In the genomic region with DNA sequence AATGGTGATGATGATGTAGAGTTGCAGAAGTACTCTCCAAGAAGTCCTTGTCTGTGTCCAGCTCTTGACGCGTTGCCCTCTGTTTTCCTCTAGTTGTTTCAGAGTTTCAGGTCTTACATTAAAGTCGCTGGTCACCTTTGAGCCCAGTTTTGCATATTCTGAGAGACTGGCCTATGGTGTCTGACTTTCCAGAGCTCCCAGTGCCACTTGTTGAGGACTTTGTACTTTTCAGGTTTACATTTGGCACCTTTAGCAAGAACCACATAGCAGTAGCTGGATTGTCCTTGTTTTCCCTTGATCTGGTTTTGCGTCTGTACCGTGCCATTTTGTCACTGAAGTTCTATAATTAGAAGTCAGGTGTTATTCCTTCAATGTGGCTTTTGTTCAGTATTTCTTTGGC, we compare ENCODE assay signal across 33 mouse cellular contexts. TPM values are rescaled to one million over a fixed set of nuclear protein-coding genes. Genes with fewer than 3 reads are reported as not detected.
A peak's percentile ranks its signal among the peaks of the same experiment; 100 is the strongest.
DNase-seq lines count a peak whose midpoint lies in the region; ATAC-seq and TF ChIP-seq lines count a peak whose summit lies in the region.
"Had no signal": no experiment of that assay in that cellular context is flagged by ENCODE, and none has a peak within 500 bp of the region (broad histone marks: within the 10 kb centered on the region; RNA-seq: fewer than 3 reads in every experiment).

No protein-coding gene starts in this region.

- H3K79me2 ChIP-seq in liver, adult 2 months (ENCODE audit: control insufficient read depth, insufficient read depth, low read length), result no peaks in the 10 kb centered on the region

- TF ChIP-seq EP300 in stomach, postnatal 0 days (optimal IDR thresholded peaks at IDR 0.05), result no peak

- no peak for TF ChIP-seq CTCF in liver, adult 2 months (IDR thresholded peaks at IDR 0.05; ENCODE audit: low read depth, low read length)
- no peak for TF ChIP-seq CTCF in stomach, postnatal 0 days (IDR thresholded peaks at IDR 0.05; ENCODE audit: low read depth)

- intact Hi-C loops in gastrocnemius, postnatal 14 days (cut with DNase I; ENCODE audit: low total_unique reads), result no loop called here

- H3K4me1 ChIP-seq in liver, adult 2 months (ENCODE audit: control insufficient read depth, insufficient read depth, low read length), result peaks cover 5% of the 10 kb centered on the region; the same call in 1 of the 2 replicates
- peaks cover 4% of the 10 kb centered on the region; the same call in 1 of the 2 replicates for H3K4me1 ChIP-seq in liver, embryonic 12.5 days
- H3K4me1 ChIP-seq in liver, embryonic 16.5 days (ENCODE audit: control insufficient read depth, low read depth, low read length), result no peaks in the 10 kb centered on the region
- no peaks in the 10 kb centered on the region for H3K4me1 ChIP-seq in stomach, postnatal 0 days (replicated peaks; ENCODE audit: control insufficient read depth, insufficient read depth)
- no peaks in the 10 kb centered on the region for H3K4me1 ChIP-seq in hindbrain, embryonic 14.5 days (replicated peaks; ENCODE audit: control insufficient read depth, insufficient read depth, low read length)
- H3K4me1 ChIP-seq: embryonic facial prominence, embryonic 10.5 days; embryonic facial prominence, embryonic 13.5 days; heart, embryonic 15.5 days; hindbrain, embryonic 10.5 days; hindbrain, embryonic 13.5 days had no signal

- no peaks in the 10 kb centered on the region; the same call in 1 of the 2 replicates for H3K9me3 ChIP-seq in liver, embryonic 12.5 days (replicated peaks)
- no peaks in the 10 kb centered on the region for H3K9me3 ChIP-seq in liver, embryonic 16.5 days (replicated peaks; ENCODE audit: control insufficient read depth, low read length)
- no peaks in the 10 kb centered on the region for H3K9me3 ChIP-seq in stomach, postnatal 0 days (ENCODE audit: control insufficient read depth, low read length)
- H3K9me3 ChIP-seq in hindbrain, embryonic 14.5 days (ENCODE audit: control insufficient read depth, low read length), result no peaks in the 10 kb centered on the region
- H3K9me3 ChIP-seq: embryonic facial prominence, embryonic 13.5 days; heart, embryonic 15.5 days had no signal

- H3K9ac ChIP-seq in liver, adult 2 months (ENCODE audit: low read depth, low read length), result no peak overlapping the region
- no peak overlapping the region for H3K9ac ChIP-seq in liver, embryonic 12.5 days
- H3K9ac ChIP-seq in liver, embryonic 16.5 days (ENCODE audit: low read depth, low read length), result no peak overlapping the region
- H3K9ac ChIP-seq in stomach, postnatal 0 days (ENCODE audit: low read length), result no peak overlapping the region
- no peak overlapping the region for H3K9ac ChIP-seq in hindbrain, embryonic 14.5 days
- H3K9ac ChIP-seq: embryonic facial prominence, embryonic 13.5 days; forebrain, postnatal 0 days; heart, embryonic 12.5 days; heart, embryonic 15.5 days; hindbrain, embryonic 13.5 days had no signal

- no peak for TF ChIP-seq POLR2A in liver, adult 2 months (IDR thresholded peaks at IDR 0.05; ENCODE audit: extremely low read depth, insufficient read depth, low read length)

- no peak overlapping the region for H3K4me2 ChIP-seq in liver, embryonic 12.5 days
- no peak overlapping the region for H3K4me2 ChIP-seq in liver, embryonic 16.5 days (ENCODE audit: low read depth, low read length)
- no peak overlapping the region for H3K4me2 ChIP-seq in stomach, postnatal 0 days (replicated peaks; ENCODE audit: low read depth)
- no peak overlapping the region for H3K4me2 ChIP-seq in hindbrain, embryonic 14.5 days (replicated peaks)
- H3K4me2 ChIP-seq: embryonic facial prominence, embryonic 13.5 days; heart, embryonic 12.5 days; heart, embryonic 15.5 days; hindbrain, embryonic 13.5 days had no signal

- no peaks in the 10 kb centered on the region for H3K36me3 ChIP-seq in liver, adult 2 months (ENCODE audit: control insufficient read depth, insufficient read depth, low read length)
- no peaks in the 10 kb centered on the region for H3K36me3 ChIP-seq in liver, embryonic 12.5 days
- H3K36me3 ChIP-seq in liver, embryonic 16.5 days (ENCODE audit: control insufficient read depth, insufficient read depth), result no peaks in the 10 kb centered on the region
- H3K36me3 ChIP-seq in stomach, postnatal 0 days (ENCODE audit: control insufficient read depth, insufficient read depth, low read length), result no peaks in the 10 kb centered on the region
- H3K36me3 ChIP-seq in hindbrain, embryonic 14.5 days (replicated peaks; ENCODE audit: control insufficient read depth, insufficient read depth), result no peaks in the 10 kb centered on the region
- H3K36me3 ChIP-seq: embryonic facial prominence, embryonic 10.5 days; embryonic facial prominence, embryonic 13.5 days; G1E; heart, embryonic 12.5 days; heart, embryonic 15.5 days; hindbrain, embryonic 10.5 days; hindbrain, embryonic 13.5 days had no signal

- no peaks in the 10 kb centered on the region for H3K27me3 ChIP-seq in liver, adult 2 months (ENCODE audit: control insufficient read depth, insufficient read depth, low read length)
- no peaks in the 10 kb centered on the region for H3K27me3 ChIP-seq in liver, embryonic 12.5 days (replicated peaks)
- no peaks in the 10 kb centered on the region for H3K27me3 ChIP-seq in liver, embryonic 16.5 days (ENCODE audit: control insufficient read depth, insufficient read depth, low read depth, low read length)
- no peaks in the 10 kb centered on the region for H3K27me3 ChIP-seq in stomach, postnatal 0 days (ENCODE audit: control insufficient read depth, insufficient read depth, low read length)
- H3K27me3 ChIP-seq in hindbrain, embryonic 14.5 days (ENCODE audit: control insufficient read depth, insufficient read depth, low read length), result no peaks in the 10 kb centered on the region
- H3K27me3 ChIP-seq: CH12.LX; embryonic facial prominence, embryonic 13.5 days; heart, embryonic 12.5 days; heart, embryonic 15.5 days; hindbrain, embryonic 13.5 days; Patski had no signal

- H3K4me3 ChIP-seq in liver, adult 2 months (ENCODE audit: insufficient read depth, low read depth, low read length), result no peak overlapping the region
- H3K4me3 ChIP-seq in liver, embryonic 12.5 days, result no peak overlapping the region
- no peak overlapping the region for H3K4me3 ChIP-seq in liver, embryonic 16.5 days (ENCODE audit: low read depth, low read length)
- H3K4me3 ChIP-seq in stomach, postnatal 0 days (ENCODE audit: low read depth, low read length), result no peak overlapping the region
- H3K4me3 ChIP-seq in hindbrain, embryonic 14.5 days (replicated peaks; ENCODE audit: low read length), result no peak overlapping the region
- H3K4me3 ChIP-seq: embryonic facial prominence, embryonic 10.5 days; embryonic facial prominence, embryonic 13.5 days; erythroblast, embryonic 14.5 days; gastrocnemius, adult 2 months; heart, embryonic 12.5 days; heart, embryonic 15.5 days; hindbrain, embryonic 10.5 days; hindbrain, embryonic 13.5 days had no signal

- DNase-seq in liver, adult 2 months (ENCODE audit: extremely low read depth, low read depth, low spot score), result peak; percentile 92
- DNase-seq in stomach, postnatal 0 days (ENCODE audit: low spot score), result no peak
- DNase-seq in hindbrain, embryonic 14.5 days (ENCODE audit: low spot score), result no peak
- no peak for DNase-seq in gastrocnemius, postnatal 14 days
- DNase-seq: adrenal gland, adult 2 months; adrenal gland, postnatal 14 days; B cell, adult 2 months; cerebellum, adult 11 months; cerebellum, adult 2 months; cerebellum, adult 9-11 months; cerebellum, postnatal 25 days; embryo, embryonic 11 days; forebrain, postnatal 0 days; gastrocnemius, adult 2 months; gastrocnemius, postnatal 25 days; heart, adult 18-20 months; heart, postnatal 10 days; heart, postnatal 36 days had no signal

- no peak overlapping the region for H3K27ac ChIP-seq in liver, adult 2 months (replicated peaks; ENCODE audit: insufficient read depth, low read depth, low read length)
- H3K27ac ChIP-seq in liver, embryonic 12.5 days, result no peak overlapping the region
- H3K27ac ChIP-seq in liver, embryonic 16.5 days (ENCODE audit: low read length), result no peak overlapping the region
- no peak overlapping the region for H3K27ac ChIP-seq in stomach, postnatal 0 days (replicated peaks)
- no peak overlapping the region for H3K27ac ChIP-seq in hindbrain, embryonic 14.5 days
- H3K27ac ChIP-seq: embryonic facial prominence, embryonic 10.5 days; embryonic facial prominence, embryonic 13.5 days; gastrocnemius, adult 2 months; heart, embryonic 15.5 days; hindbrain, embryonic 10.5 days; hindbrain, embryonic 13.5 days; hindbrain, postnatal 0 days had no signal

- no peak for ATAC-seq in liver, embryonic 12.5 days
- peak; percentile 63; the same call in 1 of the 2 replicates for ATAC-seq in liver, embryonic 16.5 days (ENCODE audit: low read depth)
- peak; percentile 53; the same call in 1 of the 2 replicates for ATAC-seq in stomach, postnatal 0 days (ENCODE audit: low FRiP score, low TSS enrichment)
- ATAC-seq in hindbrain, embryonic 14.5 days (ENCODE audit: low FRiP score), result no peak
- ATAC-seq: forebrain, embryonic 14.5 days; forebrain, postnatal 0 days; hindbrain, postnatal 0 days; Patski had no signal

- WGBS in liver, adult 2 months, result 30% methylated on average over 5 of the region's 5 CpGs
- 73% methylated on average over 5 of the region's 5 CpGs for WGBS in liver, embryonic 12.5 days (ENCODE audit: insufficient replicate concordance)
- 61% methylated on average over 5 of the region's 5 CpGs for WGBS in liver, embryonic 16.5 days (ENCODE audit: insufficient replicate concordance)
- WGBS in stomach, postnatal 0 days, result 78% methylated on average over 5 of the region's 5 CpGs
- 98% methylated on average over 5 of the region's 5 CpGs for WGBS in hindbrain, embryonic 14.5 days

RNA-seq across cellular contexts. Expression of a gene that starts 27.6 kb away (rescaled TPM):
- 0.87 and 1.2 TPM in 2 replicates for total RNA-seq in liver, adult 2 months (2014; rRNA removed)
- 0.09 TPM in 1 of 2 replicates, not detected in the other for polyA plus RNA-seq in liver, adult 2 months (2012; rRNA removed)
- not detected in 2 replicates for polyA plus RNA-seq in liver, embryonic 12.5 days (2016; fragmentation: Nextera tagmentation; extraction: Ambion mirVana)
- not detected in 2 replicates for polyA plus RNA-seq in liver, embryonic 16.5 days (2015; fragmentation: Nextera tagmentation; extraction: Ambion mirVana)
- polyA plus RNA-seq in stomach, postnatal 0 days (2015; fragmentation: Nextera tagmentation; extraction: Ambion mirVana), result not detected in 2 replicates
- not detected in 2 replicates for polyA plus RNA-seq in hindbrain, embryonic 14.5 days (2014; fragmentation: Nextera tagmentation; extraction: Ambion mirVana)
- total RNA-seq in gastrocnemius, postnatal 14 days (2021), result 1 to 10 TPM in 1 of 2 experiments, under 1 TPM in 1; 0.93 to 3.9 TPM
- total RNA-seq: hindbrain, postnatal 0 days had no signal
- polyA plus RNA-seq: embryonic facial prominence, embryonic 10.5 days; embryonic facial prominence, embryonic 13.5 days; erythroblast, embryonic 14.5 days; forebrain, embryonic 11.5 days; forebrain, embryonic 14.5 days; forebrain, postnatal 0 days; G1E; heart, embryonic 15.5 days; hindbrain, embryonic 10.5 days; hindbrain, embryonic 13.5 days; hindbrain, postnatal 0 days; Patski had no signal

RNA-seq across cellular contexts. Expression of a gene that starts 46.4 kb away (rescaled TPM):
- total RNA-seq in liver, adult 2 months (2014; rRNA removed), result 5.2 and 5.3 TPM in 2 replicates
- 0.32 TPM in 1 of 2 replicates, not detected in the other for polyA plus RNA-seq in liver, adult 2 months (2012; rRNA removed)
- 184 and 199 TPM in 2 replicates for polyA plus RNA-seq in liver, embryonic 12.5 days (2016; fragmentation: Nextera tagmentation; extraction: Ambion mirVana)
- 104 and 124 TPM in 2 replicates for polyA plus RNA-seq in liver, embryonic 16.5 days (2015; fragmentation: Nextera tagmentation; extraction: Ambion mirVana)
- polyA plus RNA-seq in stomach, postnatal 0 days (2015; fragmentation: Nextera tagmentation; extraction: Ambion mirVana), result 35.9 and 38.0 TPM in 2 replicates
- 41.3 and 43.1 TPM in 2 replicates for polyA plus RNA-seq in hindbrain, embryonic 14.5 days (2014; fragmentation: Nextera tagmentation; extraction: Ambion mirVana)
- total RNA-seq in gastrocnemius, postnatal 14 days (2021), result 1 to 10 TPM; 6.1 to 6.5 TPM
- polyA plus RNA-seq: adrenal gland, adult 2 months had no signal

RNA-seq across cellular contexts. Expression of a gene that starts 50.6 kb away (rescaled TPM):
- 36.7 and 50.3 TPM in 2 replicates for total RNA-seq in liver, adult 2 months (2014; rRNA removed)
- 38.1 and 41.3 TPM in 2 replicates for polyA plus RNA-seq in liver, adult 2 months (2012; rRNA removed)
- polyA plus RNA-seq in liver, embryonic 12.5 days (2016; fragmentation: Nextera tagmentation; extraction: Ambion mirVana), result 7.5 and 7.9 TPM in 2 replicates
- polyA plus RNA-seq in liver, embryonic 16.5 days (2015; fragmentation: Nextera tagmentation; extraction: Ambion mirVana), result 16.7 and 21.1 TPM in 2 replicates
- polyA plus RNA-seq in stomach, postnatal 0 days (2015; fragmentation: Nextera tagmentation; extraction: Ambion mirVana), result 7.7 and 7.9 TPM in 2 replicates
- polyA plus RNA-seq in hindbrain, embryonic 14.5 days (2014; fragmentation: Nextera tagmentation; extraction: Ambion mirVana), result 29.6 and 30.6 TPM in 2 replicates
- total RNA-seq in gastrocnemius, postnatal 14 days (2021), result 1 to 10 TPM; 6.4 to 8.9 TPM
- polyA plus RNA-seq: erythroblast, embryonic 14.5 days had no signal

Comparison
In these comparisons a context has a peak if more than half of its experiments do, and no peak if none do; other contexts are left out.
1. ATAC-seq: peak in liver, embryonic 16.5 days (single experiment) and stomach, postnatal 0 days (single experiment); none in liver, embryonic 12.5 days (single experiment) and hindbrain, embryonic 14.5 days (single experiment).
2. RNA of a gene that starts 46.4 kb away (polyA plus RNA-seq): 184 to 199 TPM in liver, embryonic 12.5 days, 104 to 124 TPM in liver, embryonic 16.5 days, 41.3 to 43.1 TPM in hindbrain, embryonic 14.5 days and 35.9 to 38.0 TPM in stomach, postnatal 0 days; 0.32 TPM in liver, adult 2 months; every median in the first group is over 10 times any median in the second.